Mouse (Mus musculus) CD4-positive, CD25-positive, alpha-beta regulatory T cell, adult 2 months (primary cell): Measurements from ENCODE around the gene Bola3.
A peak's percentile ranks its signal among the peaks of the same experiment; 100 is the strongest.

Source experiments
- DNase-seq: peaks from one replicate; pipeline ENCODE4 v3.0.0-alpha.2; 2012; ENCODE audit warnings: low read depth, low spot score

The Bola3 gene

GRCm38 (mm10) chr6:83347916-83348315 lies 1.0 kb upstream of the Bola3 start:
- DNase-seq = no peak

- peak; percentile 92 for DNase-seq
These were observed 469 bp downstream of the Bola3 start for GRCm38 (mm10) chr6:83349274-83349958.

GRCm38 (mm10) chr6:83350172-83350571 lies 1.2 kb downstream of the Bola3 start:
- no peak for DNase-seq

- DNase-seq = no peak
These were observed 2.0 kb downstream of the Bola3 start for GRCm38 (mm10) chr6:83350851-83351405.

GRCm38 (mm10) chr6:83351490-83352160 lies 2.7 kb downstream of the Bola3 start:
- no peak for DNase-seq

GRCm38 (mm10) chr6:83352666-83353410 lies 3.9 kb downstream of the Bola3 start:
- no peak for DNase-seq

- no peak for DNase-seq
These were observed 6.2 kb downstream of the Bola3 start for GRCm38 (mm10) chr6:83354856-83355781.

GRCm38 (mm10) chr6:83356569-83357138 lies 7.7 kb downstream of the Bola3 start:
- peak; percentile 89 for DNase-seq

GRCm38 (mm10) chr6:83357436-83357835 lies 8.5 kb downstream of the Bola3 start:
- no peak for DNase-seq

GRCm38 (mm10) chr6:83361523-83362248 lies 12.7 kb downstream of the Bola3 start:
- DNase-seq = no peak

GRCm38 (mm10) chr6:83363075-83363474 lies 14.1 kb downstream of the Bola3 start:
- DNase-seq = no peak

- no peak for DNase-seq
These were observed 21.5 kb downstream of the Bola3 start for GRCm38 (mm10) chr6:83370316-83370965.

- no peak for DNase-seq
These were observed 22.4 kb downstream of the Bola3 start for GRCm38 (mm10) chr6:83371350-83371749.

- no peak for DNase-seq
These were observed 24.9 kb downstream of the Bola3 start for GRCm38 (mm10) chr6:83373704-83374300.

- peak; percentile 24 for DNase-seq
These were observed 32.9 kb downstream of the Bola3 start for GRCm38 (mm10) chr6:83381510-83382491.

- no peak for DNase-seq
These were observed 36.7 kb downstream of the Bola3 start for GRCm38 (mm10) chr6:83385569-83386090.

GRCm38 (mm10) chr6:83392166-83392780 lies 43.3 kb downstream of the Bola3 start:
- no peak for DNase-seq
